Mouse (Mus musculus) gonadal fat pad, adult 2 months (tissue): ENCODE data around the gene Alox8. TPM values are rescaled to one million over a fixed set of nuclear protein-coding genes. Genes with fewer than 3 reads are reported as not detected.

Source experiments
- DNase-seq: peaks from one replicate; pipeline ENCODE4 v3.0.0-alpha.2; 2012; ENCODE audit warnings: low read depth
- polyA plus RNA-seq: library from polyadenylated mRNA; depleted of rRNA; stranded (reverse); fragments of >200 nt; gene quantifications from 2 replicates; pipeline ENCODE4 v1.2.3, GENCODE M21; 2012; rRNA removed

Gene Alox8
- not detected in 2 replicates for polyA plus RNA-seq

GRCm38 (mm10) chr11:69197743-69198142 lies at the start of gene Alox8:
Alox8 (minus strand) TSS chr11:69197843.
- DNase-seq = no peak

GRCm38 (mm10) chr11:69245643-69246042 lies 48.0 kb upstream of the Alox8 start:
- DNase-seq = no peak

GRCm38 (mm10) chr11:69244911-69245310 lies 47.3 kb upstream of the Alox8 start:
- DNase-seq = no peak

- no peak for DNase-seq
Measured at GRCm38 (mm10) chr11:69236926-69237260, 39.2 kb upstream of the Alox8 start, which contains the start of gene Gucy2e. Gucy2e (minus strand) TSS chr11:69237036.

GRCm38 (mm10) chr11:69236061-69236925 lies 38.6 kb upstream of the Alox8 start:
- no peak for DNase-seq

- peak; percentile 20 for DNase-seq
Measured at GRCm38 (mm10) chr11:69235285-69236060, 37.8 kb upstream of the Alox8 start.

- DNase-seq = no peak
Measured at GRCm38 (mm10) chr11:69233141-69233540, 35.5 kb upstream of the Alox8 start.

- no peak for DNase-seq
Measured at GRCm38 (mm10) chr11:69230420-69230819, 32.8 kb upstream of the Alox8 start.

- DNase-seq = no peak
Measured at GRCm38 (mm10) chr11:69225715-69226114, 28.1 kb upstream of the Alox8 start.

- DNase-seq = no peak
Measured at GRCm38 (mm10) chr11:69223101-69223500, 25.5 kb upstream of the Alox8 start.

- no peak for DNase-seq
Measured at GRCm38 (mm10) chr11:69221070-69221469, 23.4 kb upstream of the Alox8 start.

GRCm38 (mm10) chr11:69218661-69219060 lies 21.0 kb upstream of the Alox8 start:
- DNase-seq = no peak

- DNase-seq = no peak
Measured at GRCm38 (mm10) chr11:69217411-69217810, 19.8 kb upstream of the Alox8 start.

- no peak for DNase-seq
Measured at GRCm38 (mm10) chr11:69211431-69211830, 13.8 kb upstream of the Alox8 start.

- DNase-seq = no peak
Measured at GRCm38 (mm10) chr11:69202469-69203230, 5.0 kb upstream of the Alox8 start.

- DNase-seq = no peak
Measured at GRCm38 (mm10) chr11:69200231-69200630, 2.6 kb upstream of the Alox8 start.

GRCm38 (mm10) chr11:69199251-69199650 lies 1.6 kb upstream of the Alox8 start:
- no peak for DNase-seq

GRCm38 (mm10) chr11:69197194-69197593 lies 449 bp downstream of the Alox8 start:
- DNase-seq = no peak

- DNase-seq = no peak
Measured at GRCm38 (mm10) chr11:69196766-69197165, 877 bp downstream of the Alox8 start.

GRCm38 (mm10) chr11:69192840-69193239 lies 4.8 kb downstream of the Alox8 start:
- no peak for DNase-seq

GRCm38 (mm10) chr11:69185936-69186335 lies 11.7 kb downstream of the Alox8 start:
- no peak for DNase-seq

- DNase-seq = no peak
Measured at GRCm38 (mm10) chr11:69185031-69185430, 12.6 kb downstream of the Alox8 start.
